ENCODE assay signal across 8 mouse cellular contexts in the genomic region with DNA sequence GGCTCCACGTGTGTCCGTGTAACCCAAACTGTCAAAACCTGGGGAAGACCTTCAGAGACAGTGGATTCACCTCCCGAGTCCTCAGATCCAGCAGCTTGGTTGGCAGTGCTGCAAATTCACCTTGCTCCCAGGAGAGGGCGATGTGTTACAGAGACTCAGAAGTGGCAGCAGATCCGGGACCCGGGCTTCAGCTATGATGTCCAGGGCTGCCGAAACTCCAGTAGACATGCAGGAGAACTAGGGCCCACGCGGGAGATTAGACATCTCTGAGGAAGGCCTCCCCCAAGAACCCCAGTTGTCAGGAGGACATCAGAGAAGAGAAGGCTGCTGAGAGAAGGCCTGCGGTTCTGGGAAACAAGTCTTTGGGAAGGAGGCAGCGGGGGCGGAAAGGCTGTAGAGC. TPM values are rescaled to one million over a fixed set of nuclear protein-coding genes. Genes with fewer than 3 reads are reported as not detected.
DNase-seq lines count a peak whose midpoint lies in the region; ATAC-seq and TF ChIP-seq lines count a peak whose summit lies in the region.

No protein-coding gene starts in this region.

- intact Hi-C loops in heart, postnatal 14 days (cut with DNase I) = loop anchor here (5.0 kb wide), 1 partner anchor 530 kb away; no protein-coding TSS in a partner anchor

- H3K9ac ChIP-seq in intestine, embryonic 14.5 days (ENCODE audit: low read length) = no peak overlapping the region
- no peak overlapping the region for H3K9ac ChIP-seq in intestine, embryonic 15.5 days

- no peaks in the 10 kb centered on the region for H3K36me3 ChIP-seq in intestine, embryonic 14.5 days (ENCODE audit: control insufficient read depth, insufficient read depth, low read length)
- no peaks in the 10 kb centered on the region for H3K36me3 ChIP-seq in intestine, embryonic 15.5 days

- H3K27ac ChIP-seq in intestine, embryonic 14.5 days (ENCODE audit: low read depth) = no peak overlapping the region
- no peak overlapping the region for H3K27ac ChIP-seq in intestine, embryonic 15.5 days
- H3K27ac ChIP-seq in embryonic fibroblast, embryonic 13.5 days (ENCODE audit: insufficient read depth, low read length) = no peak overlapping the region

- no peaks in the 10 kb centered on the region for H3K9me3 ChIP-seq in intestine, embryonic 14.5 days (ENCODE audit: control insufficient read depth, low read length)
- H3K9me3 ChIP-seq in intestine, embryonic 15.5 days = no peaks in the 10 kb centered on the region

- TF ChIP-seq POLR2A in brain, embryonic 14.5 days (IDR thresholded peaks at IDR 0.05; ENCODE audit: borderline replicate concordance, extremely low read depth, insufficient read depth, insufficient read length, poor library complexity, severe bottlenecking) = no peak
- no peak for TF ChIP-seq POLR2A in embryonic fibroblast, embryonic 13.5 days (IDR thresholded peaks at IDR 0.05; ENCODE audit: low read depth, low read length)

- ATAC-seq in intestine, embryonic 14.5 days (replicated peaks; ENCODE audit: low FRiP score, low TSS enrichment, low read depth) = no peak
- ATAC-seq in intestine, embryonic 15.5 days = no peak

- H3K4me2 ChIP-seq in intestine, embryonic 14.5 days (ENCODE audit: low read length) = no peak overlapping the region
- H3K4me2 ChIP-seq in intestine, embryonic 15.5 days (replicated peaks) = no peak overlapping the region

- peaks cover 39% of the 10 kb centered on the region for H3K27me3 ChIP-seq in intestine, embryonic 14.5 days (replicated peaks; ENCODE audit: control insufficient read depth, insufficient read depth, low read length)
- H3K27me3 ChIP-seq in intestine, embryonic 15.5 days (replicated peaks) = peaks cover 65% of the 10 kb centered on the region

- H3K4me3 ChIP-seq in intestine, embryonic 14.5 days (ENCODE audit: low read depth, low read length) = no peak overlapping the region
- no peak overlapping the region for H3K4me3 ChIP-seq in intestine, embryonic 15.5 days (replicated peaks)
- no peak overlapping the region for H3K4me3 ChIP-seq in embryonic fibroblast, embryonic 13.5 days (ENCODE audit: insufficient read depth, low read length)

- DNase-seq in intestine, embryonic 14.5 days (ENCODE audit: low spot score) = peak; percentile 80
- peak; percentile 90 for DNase-seq in brain, embryonic 14.5 days (ENCODE audit: low read depth)
- DNase-seq in heart, postnatal 14 days = peak; percentile 62 to 73
- DNase-seq in layer of hippocampus, adult 9-11 months = peak; percentile 81
- peak; percentile 68 for DNase-seq in lung, postnatal 36 days
- peak; percentile 67 for DNase-seq in right cerebral cortex, postnatal 4 days

- TF ChIP-seq CTCF in brain, embryonic 14.5 days (IDR thresholded peaks at IDR 0.05; ENCODE audit: borderline replicate concordance, extremely low read depth, insufficient read depth, insufficient read length) = peak; percentile 89
- peak; percentile 78; the same call in 1 of the 2 replicates for TF ChIP-seq CTCF in embryonic fibroblast, embryonic 13.5 days (IDR thresholded peaks at IDR 0.05; ENCODE audit: borderline replicate concordance, insufficient read depth, low read length)

- H3K4me1 ChIP-seq in intestine, embryonic 14.5 days (replicated peaks; ENCODE audit: control insufficient read depth, insufficient read depth, low read length) = no peaks in the 10 kb centered on the region
- H3K4me1 ChIP-seq in intestine, embryonic 15.5 days (replicated peaks) = 0 out of 2 replicates have a peak, but pooled peaks cover under 1% of the 10 kb centered on the region
- H3K4me1 ChIP-seq in embryonic fibroblast, embryonic 13.5 days (ENCODE audit: control insufficient read depth, insufficient read depth, low read length) = no peaks in the 10 kb centered on the region

- 22% methylated on average over 12 of the region's 12 CpGs for WGBS in intestine, embryonic 14.5 days
- 20% methylated on average over 12 of the region's 12 CpGs for WGBS in intestine, embryonic 15.5 days

RNA-seq across cellular contexts. Expression of a gene that starts 50.7 kb away (rescaled TPM):
- polyA plus RNA-seq in intestine, embryonic 14.5 days (2014; fragmentation: Nextera tagmentation; extraction: Ambion mirVana) = not detected in 2 replicates
- 0.13 TPM in 1 of 2 replicates, not detected in the other for polyA plus RNA-seq in intestine, embryonic 15.5 days (2015; fragmentation: Nextera tagmentation; extraction: Ambion mirVana)
- not detected in 2 replicates for polyA plus RNA-seq in brain, embryonic 14.5 days (2012; rRNA removed)
- polyA plus RNA-seq in embryonic fibroblast, embryonic 13.5 days (2011; ENCODE audit: insufficient read length, low read depth, missing spikeins) = not detected in 2 replicates
- not detected for total RNA-seq in heart, postnatal 14 days (2021)
